Mouse (Mus musculus) urinary bladder, postnatal 4 days (tissue): ENCODE results near the gene Etv6.

ENCODE experiments used
- DNase-seq, 2 experiments: peaks; one replicate each; pipeline ENCODE4 v3.0.0; 2021 to 2022; ENCODE audit warnings: low spot score in 2 of 2

Gene Etv6

GRCm38 (mm10) chr6:134043545-134043944 is 8.0 kb downstream of the Etv6 start:
- DNase-seq: no peak

- no peak for DNase-seq
Measured at GRCm38 (mm10) chr6:134045092-134045868, 9.8 kb downstream of the Etv6 start.

GRCm38 (mm10) chr6:134046136-134046535 is 10.6 kb downstream of the Etv6 start:
- no peak for DNase-seq

GRCm38 (mm10) chr6:134047249-134047648 is 11.7 kb downstream of the Etv6 start:
- no peak for DNase-seq

GRCm38 (mm10) chr6:134047974-134048373 is 12.5 kb downstream of the Etv6 start:
- DNase-seq: no peak

- DNase-seq: no peak
Measured at GRCm38 (mm10) chr6:134048965-134049364, 13.5 kb downstream of the Etv6 start.

- no peak for DNase-seq
Measured at GRCm38 (mm10) chr6:134050466-134050865, 15.0 kb downstream of the Etv6 start.

- no peak for DNase-seq
Measured at GRCm38 (mm10) chr6:134051950-134052349, 16.4 kb downstream of the Etv6 start.

GRCm38 (mm10) chr6:134053146-134053545 is 17.6 kb downstream of the Etv6 start:
- no peak for DNase-seq

GRCm38 (mm10) chr6:134053566-134053965 is 18.1 kb downstream of the Etv6 start:
- DNase-seq: no peak

- DNase-seq: no peak
Measured at GRCm38 (mm10) chr6:134055588-134055987, 20.1 kb downstream of the Etv6 start.

- no peak for DNase-seq
Measured at GRCm38 (mm10) chr6:134058451-134058850, 23.0 kb downstream of the Etv6 start.

GRCm38 (mm10) chr6:134058886-134059551 is 23.5 kb downstream of the Etv6 start:
- DNase-seq: no peak

GRCm38 (mm10) chr6:134059552-134059891 is 24.0 kb downstream of the Etv6 start:
- no peak for DNase-seq

- no peak for DNase-seq
Measured at GRCm38 (mm10) chr6:134060036-134060435, 24.5 kb downstream of the Etv6 start.

- no peak for DNase-seq
Measured at GRCm38 (mm10) chr6:134060811-134061210, 25.3 kb downstream of the Etv6 start.

- no peak for DNase-seq
Measured at GRCm38 (mm10) chr6:134065018-134065725, 29.7 kb downstream of the Etv6 start.

- no peak for DNase-seq
Measured at GRCm38 (mm10) chr6:134066112-134066511, 30.6 kb downstream of the Etv6 start.

- no peak for DNase-seq
Measured at GRCm38 (mm10) chr6:134066996-134067395, 31.5 kb downstream of the Etv6 start.

GRCm38 (mm10) chr6:134067536-134067935 is 32.0 kb downstream of the Etv6 start:
- DNase-seq: no peak

- no peak for DNase-seq
Measured at GRCm38 (mm10) chr6:134072439-134072838, 36.9 kb downstream of the Etv6 start.

- no peak for DNase-seq
Measured at GRCm38 (mm10) chr6:134072906-134073305, 37.4 kb downstream of the Etv6 start.

GRCm38 (mm10) chr6:134074353-134074752 is 38.9 kb downstream of the Etv6 start:
- no peak for DNase-seq
